Mouse (Mus musculus) bone marrow, adult 2 months (tissue): ENCODE data around the gene Prodh2.

ENCODE experiments used
- CTCF ChIP-seq: fragments of 200-500 bp; IDR thresholded peaks from 2 replicates; pipeline ENCODE4 v1.5.1; 2011; ENCODE audit warnings: low read length, control low read depth; ENCODE audit not compliant: control insufficient read depth, insufficient read depth
- POLR2A ChIP-seq: fragments of 200-500 bp; IDR thresholded peaks from 2 replicates; pipeline ENCODE4 v1.6.1; 2011; ENCODE audit warnings: low read depth, mild to moderate bottlenecking, control low read depth, low read length, borderline replicate concordance; ENCODE audit not compliant: control insufficient read depth

- TF ChIP-seq CTCF: no peak
- TF ChIP-seq POLR2A: no peak
These were observed 64.6 kb downstream of the Prodh2 start for GRCm38 (mm10) chr7:30557901-30558514.
